Mouse (Mus musculus) bone marrow, adult 2 months (tissue): ENCODE measurements around the gene Cd83.

ENCODE experiments used
- CTCF ChIP-seq: fragments of 200-500 bp; IDR thresholded peaks from 2 replicates; pipeline ENCODE4 v1.5.1; 2011; ENCODE audit warnings: low read length, control low read depth; ENCODE audit not compliant: control insufficient read depth, insufficient read depth
- POLR2A ChIP-seq: fragments of 200-500 bp; IDR thresholded peaks from 2 replicates; pipeline ENCODE4 v1.6.1; 2011; ENCODE audit warnings: low read depth, mild to moderate bottlenecking, control low read depth, low read length, borderline replicate concordance; ENCODE audit not compliant: control insufficient read depth

GRCm38 (mm10) chr13:43780071-43780470, 4.5 kb upstream of the Cd83 start:
- TF ChIP-seq POLR2A = no peak
- TF ChIP-seq CTCF = no peak
